Mouse (Mus musculus): Measurements from ENCODE around the gene Pde10a. TPM values are rescaled to one million over a fixed set of nuclear protein-coding genes. Genes with fewer than 3 reads are reported as not detected.

Gene Pde10a
- polyA plus RNA-seq, 1 experiment from 2014 or later = 4.8 TPM

DNA sequence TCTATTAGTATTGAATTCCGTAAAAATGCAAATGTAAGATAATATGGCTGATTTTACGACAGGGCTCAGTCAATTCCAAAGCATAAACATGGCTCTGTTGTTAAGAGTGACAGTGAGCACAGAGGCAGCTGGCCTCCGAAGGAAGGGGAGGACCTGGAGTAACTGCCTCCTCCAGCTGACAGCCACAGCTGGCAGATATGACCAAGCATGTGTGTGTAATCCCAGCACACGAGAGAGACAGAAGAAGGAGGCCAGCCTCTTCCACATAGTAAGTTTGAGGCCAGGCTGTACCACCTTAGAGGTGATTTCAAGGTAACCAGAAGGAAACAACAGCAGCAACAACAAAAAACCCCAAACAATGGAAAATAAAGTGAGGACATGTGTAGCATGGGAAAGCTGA lies 397.9 kb downstream of the Pde10a start:
- ATAC-seq (ENCODE audit: low FRiP score) = no peak
- Histone ChIP-seq H3K9ac (ENCODE audit: low read length) (no peak overlapping the region), H3K9me3 (ENCODE audit: control insufficient read depth, low read length) (no peaks in the 10 kb centered on the region), H3K4me1 (ENCODE audit: control insufficient read depth, insufficient read depth, low read length) (no peaks in the 10 kb centered on the region), H3K36me3 (ENCODE audit: control insufficient read depth, insufficient read depth, low read length) (no peaks in the 10 kb centered on the region), H3K4me3 (ENCODE audit: low read depth, low read length) (no peak overlapping the region), H3K27me3 (ENCODE audit: control insufficient read depth, insufficient read depth, low read length) (no peaks in the 10 kb centered on the region), H3K4me2 (no peak overlapping the region), H3K27ac (ENCODE audit: low read depth, low read length) (no peak overlapping the region)
- DNase-seq (ENCODE audit: low spot score, missing footprints) = peak; percentile 79
- 78% methylated on average over 4 of the region's 4 CpGs for WGBS

GRCm38 (mm10) chr17:8923727-8924126 lies 398.6 kb downstream of the Pde10a start:
- Histone ChIP-seq H3K36me3 (ENCODE audit: control insufficient read depth, insufficient read depth, low read length) (no peaks in the 10 kb centered on the region), H3K9me3 (ENCODE audit: control insufficient read depth, low read length) (no peaks in the 10 kb centered on the region), H3K4me3 (ENCODE audit: low read depth, low read length) (no peak overlapping the region), H3K4me2 (no peak overlapping the region), H3K27ac (ENCODE audit: low read depth, low read length) (no peak overlapping the region), H3K4me1 (ENCODE audit: control insufficient read depth, insufficient read depth, low read length) (no peaks in the 10 kb centered on the region), H3K9ac (ENCODE audit: low read length) (no peak overlapping the region), H3K27me3 (ENCODE audit: control insufficient read depth, insufficient read depth, low read length) (no peaks in the 10 kb centered on the region)
- 72% methylated on average over 8 of the region's 8 CpGs for WGBS
- DNase-seq (ENCODE audit: low spot score, missing footprints) = peak; percentile 41
- ATAC-seq (ENCODE audit: low FRiP score) = no peak

DNA sequence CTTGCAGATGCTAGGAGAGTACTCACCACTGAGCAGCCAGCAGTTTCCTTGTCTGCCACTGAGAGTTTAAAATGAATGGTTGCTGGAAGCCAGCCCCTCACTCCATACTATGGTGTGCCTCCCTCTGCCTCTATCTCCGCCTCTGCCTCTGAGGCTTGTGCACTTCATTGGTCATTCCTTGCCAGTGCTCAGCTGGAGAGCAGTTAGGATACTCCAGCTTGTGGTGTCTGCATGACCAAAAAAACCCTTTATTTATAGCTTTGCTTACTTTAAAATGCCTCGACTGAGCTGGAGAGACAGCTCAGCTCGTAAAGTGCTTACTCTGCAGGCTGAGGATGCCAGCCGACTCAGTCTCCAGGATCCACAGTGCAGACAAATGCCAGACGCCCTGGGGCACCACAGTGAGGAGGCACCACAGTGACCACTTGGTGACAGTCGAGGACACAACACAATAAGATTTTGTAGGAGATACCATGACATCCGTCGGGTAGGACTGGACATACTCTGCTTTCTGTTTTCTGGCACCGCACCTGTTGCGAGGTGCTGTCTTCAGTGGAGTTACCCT lies 400.7 kb downstream of the Pde10a start:
- DNase-seq (ENCODE audit: low spot score, missing footprints) = peak; percentile 69
- no peak for ATAC-seq (ENCODE audit: low FRiP score)

DNA sequence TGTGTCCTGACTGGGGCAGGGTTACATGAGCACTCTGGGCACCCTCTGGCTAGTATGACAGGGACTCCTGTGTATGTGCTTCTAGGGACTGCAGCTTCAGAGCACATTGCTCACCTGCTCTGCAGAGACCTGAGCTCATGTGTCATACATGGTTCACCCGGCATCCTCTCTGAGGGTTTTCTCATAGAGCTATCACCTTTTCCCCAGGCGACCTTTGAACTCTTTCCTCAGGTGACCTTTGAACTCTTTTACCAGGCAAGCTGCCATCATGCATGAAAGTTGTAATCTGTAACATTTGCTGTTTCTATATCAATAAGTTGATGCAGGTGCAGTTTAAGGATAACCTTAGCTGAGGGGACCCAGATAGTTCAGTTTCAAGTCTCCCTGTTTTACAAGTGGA lies 403.4 kb downstream of the Pde10a start:
- Histone ChIP-seq H3K9me3 (ENCODE audit: control insufficient read depth, low read length) (no peaks in the 10 kb centered on the region), H3K27ac (ENCODE audit: low read depth, low read length) (no peak overlapping the region)
- no peak for ATAC-seq (ENCODE audit: low FRiP score)

More for the DNA sequence above, 400.7 kb downstream of the Pde10a start:
- Histone ChIP-seq H3K4me2 (no peak overlapping the region), H3K4me3 (ENCODE audit: low read depth, low read length) (no peak overlapping the region), H3K27ac (ENCODE audit: low read depth, low read length) (no peak overlapping the region), H3K27me3 (ENCODE audit: control insufficient read depth, insufficient read depth, low read length) (no peaks in the 10 kb centered on the region), H3K36me3 (ENCODE audit: control insufficient read depth, insufficient read depth, low read length) (no peaks in the 10 kb centered on the region), H3K9me3 (ENCODE audit: control insufficient read depth, low read length) (no peaks in the 10 kb centered on the region), H3K4me1 (ENCODE audit: control insufficient read depth, insufficient read depth, low read length) (no peaks in the 10 kb centered on the region), H3K9ac (ENCODE audit: low read length) (no peak overlapping the region)
- WGBS = 78% methylated on average over 10 of the region's 10 CpGs

GRCm38 (mm10) chr17:8929636-8930035 lies 404.5 kb downstream of the Pde10a start:
- 69% methylated on average over 8 of the region's 8 CpGs for WGBS
- no peak overlapping the region for H3K4me2 ChIP-seq
- H3K27ac ChIP-seq (ENCODE audit: low read depth, low read length) = no peak overlapping the region
- no peaks in the 10 kb centered on the region for H3K36me3 ChIP-seq (ENCODE audit: control insufficient read depth, insufficient read depth, low read length)
- no peaks in the 10 kb centered on the region for H3K4me1 ChIP-seq (ENCODE audit: control insufficient read depth, insufficient read depth, low read length)
- H3K27me3 ChIP-seq (ENCODE audit: control insufficient read depth, insufficient read depth, low read length) = no peaks in the 10 kb centered on the region
- H3K9me3 ChIP-seq (ENCODE audit: control insufficient read depth, low read length) = no peaks in the 10 kb centered on the region
- no peak for ATAC-seq (ENCODE audit: low FRiP score)
- no peak overlapping the region for H3K9ac ChIP-seq (ENCODE audit: low read length)
- peak; percentile 73 for DNase-seq (ENCODE audit: low spot score, missing footprints)
- H3K4me3 ChIP-seq (ENCODE audit: low read depth, low read length) = no peak overlapping the region

More for the DNA sequence above, 403.4 kb downstream of the Pde10a start:
- Histone ChIP-seq H3K4me3 (ENCODE audit: low read depth, low read length) (no peak overlapping the region), H3K4me1 (ENCODE audit: control insufficient read depth, insufficient read depth, low read length) (no peaks in the 10 kb centered on the region), H3K27me3 (ENCODE audit: control insufficient read depth, insufficient read depth, low read length) (no peaks in the 10 kb centered on the region), H3K4me2 (no peak overlapping the region), H3K36me3 (ENCODE audit: control insufficient read depth, insufficient read depth, low read length) (no peaks in the 10 kb centered on the region), H3K9ac (ENCODE audit: low read length) (no peak overlapping the region)
- whole genome bisulfite sequencing = 69% methylated on average over 2 of the region's 2 CpGs
- no peak for DNase-seq (ENCODE audit: low spot score, missing footprints)

DNA sequence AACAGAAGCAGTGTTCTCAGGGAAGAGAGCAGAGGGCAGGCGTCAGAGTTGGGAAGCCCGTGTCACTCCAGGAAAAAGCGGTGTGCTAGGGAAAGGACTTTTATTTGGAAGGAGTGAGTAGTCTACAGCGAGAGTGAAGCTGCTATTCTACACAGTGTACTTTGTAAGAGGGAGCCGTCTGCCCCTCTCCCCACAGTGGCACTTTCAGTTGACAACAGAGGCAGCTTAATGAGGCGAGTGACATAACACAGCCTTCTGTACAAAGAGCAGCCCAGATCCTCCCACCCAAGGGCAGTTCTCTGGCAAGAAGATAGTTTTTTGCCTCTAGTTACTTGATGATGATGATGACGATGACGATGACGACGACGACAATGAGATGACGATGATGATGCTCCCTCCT lies 410.4 kb downstream of the Pde10a start:
- no peaks in the 10 kb centered on the region for H3K36me3 ChIP-seq (ENCODE audit: control insufficient read depth, insufficient read depth, low read length)
- DNase-seq (ENCODE audit: low spot score, missing footprints) (peak; percentile 79), ATAC-seq (ENCODE audit: low FRiP score) (no peak)
- no peak overlapping the region for H3K27ac ChIP-seq (ENCODE audit: low read depth, low read length)
- no peaks in the 10 kb centered on the region for H3K4me1 ChIP-seq (ENCODE audit: control insufficient read depth, insufficient read depth, low read length)
- no peaks in the 10 kb centered on the region for H3K27me3 ChIP-seq (ENCODE audit: control insufficient read depth, insufficient read depth, low read length)
- H3K4me3 ChIP-seq (ENCODE audit: low read depth, low read length) = no peak overlapping the region
- H3K4me2 ChIP-seq = no peak overlapping the region
- no peaks in the 10 kb centered on the region for H3K9me3 ChIP-seq (ENCODE audit: control insufficient read depth, low read length)
- 56% methylated on average over 12 of the region's 12 CpGs for WGBS
- no peak overlapping the region for H3K9ac ChIP-seq (ENCODE audit: low read length)

DNA sequence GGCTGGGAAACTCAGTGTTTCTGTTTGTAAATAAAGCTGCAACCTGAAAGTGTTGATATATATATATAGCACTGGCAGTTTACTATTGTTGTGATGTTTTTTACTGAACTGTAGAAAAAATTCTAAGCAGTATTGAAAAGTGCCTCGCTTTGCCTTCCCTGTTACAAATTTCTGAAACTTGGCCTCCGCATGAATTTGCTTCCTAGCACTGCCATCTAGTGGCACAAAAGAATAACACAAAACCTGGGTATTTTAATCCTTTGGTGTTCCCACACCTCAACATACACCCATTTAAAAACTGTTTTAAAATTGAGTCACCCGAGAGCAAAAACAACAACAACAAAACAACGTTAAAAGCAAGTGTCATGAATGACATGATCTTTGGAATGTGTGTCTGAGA lies 411.4 kb downstream of the Pde10a start:
- Histone ChIP-seq H3K27ac (ENCODE audit: low read depth, low read length) (no peak overlapping the region), H3K9ac (ENCODE audit: low read length) (no peak overlapping the region), H3K27me3 (ENCODE audit: control insufficient read depth, insufficient read depth, low read length) (no peaks in the 10 kb centered on the region), H3K4me3 (ENCODE audit: low read depth, low read length) (no peak overlapping the region), H3K4me2 (no peak overlapping the region), H3K4me1 (ENCODE audit: control insufficient read depth, insufficient read depth, low read length) (no peaks in the 10 kb centered on the region), H3K36me3 (ENCODE audit: control insufficient read depth, insufficient read depth, low read length) (no peaks in the 10 kb centered on the region), H3K9me3 (ENCODE audit: control insufficient read depth, low read length) (no peaks in the 10 kb centered on the region)
- DNase-seq (ENCODE audit: low spot score, missing footprints) (peak; percentile 90), ATAC-seq (ENCODE audit: low FRiP score) (no peak)
- WGBS = 7% methylated on average over 4 of the region's 4 CpGs

DNA sequence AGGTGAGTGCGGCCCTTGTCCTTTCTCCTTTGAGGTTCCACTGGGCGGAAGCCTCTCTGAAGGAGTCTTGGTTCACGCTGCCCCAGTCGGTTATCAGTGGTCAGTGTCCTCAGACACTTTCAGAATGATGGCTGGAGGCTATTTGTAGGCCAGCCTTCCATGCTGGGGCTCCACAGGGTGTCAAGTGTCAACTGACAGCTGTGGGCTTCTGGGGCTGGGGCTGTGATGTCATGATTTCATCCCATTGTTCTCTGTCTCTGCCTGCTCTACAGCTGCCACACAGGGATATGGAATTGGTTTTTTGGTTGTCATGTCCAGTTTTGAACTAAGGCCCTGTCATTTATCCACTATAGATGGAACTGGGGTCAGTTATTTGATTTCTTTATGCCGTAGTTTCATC lies 426.4 kb downstream of the Pde10a start:
- 77% methylated on average over 5 of the region's 5 CpGs for WGBS
- DNase-seq (ENCODE audit: low spot score, missing footprints) = peak; percentile 84
- Histone ChIP-seq H3K9me3 (ENCODE audit: control insufficient read depth, low read length) (no peaks in the 10 kb centered on the region), H3K4me2 (no peak overlapping the region), H3K27ac (ENCODE audit: low read depth, low read length) (no peak overlapping the region), H3K27me3 (ENCODE audit: control insufficient read depth, insufficient read depth, low read length) (no peaks in the 10 kb centered on the region), H3K9ac (ENCODE audit: low read length) (no peak overlapping the region), H3K4me3 (ENCODE audit: low read depth, low read length) (no peak overlapping the region), H3K4me1 (ENCODE audit: control insufficient read depth, insufficient read depth, low read length) (no peaks in the 10 kb centered on the region), H3K36me3 (ENCODE audit: control insufficient read depth, insufficient read depth, low read length) (no peaks in the 10 kb centered on the region)
- ATAC-seq (ENCODE audit: low FRiP score) = no peak

DNA sequence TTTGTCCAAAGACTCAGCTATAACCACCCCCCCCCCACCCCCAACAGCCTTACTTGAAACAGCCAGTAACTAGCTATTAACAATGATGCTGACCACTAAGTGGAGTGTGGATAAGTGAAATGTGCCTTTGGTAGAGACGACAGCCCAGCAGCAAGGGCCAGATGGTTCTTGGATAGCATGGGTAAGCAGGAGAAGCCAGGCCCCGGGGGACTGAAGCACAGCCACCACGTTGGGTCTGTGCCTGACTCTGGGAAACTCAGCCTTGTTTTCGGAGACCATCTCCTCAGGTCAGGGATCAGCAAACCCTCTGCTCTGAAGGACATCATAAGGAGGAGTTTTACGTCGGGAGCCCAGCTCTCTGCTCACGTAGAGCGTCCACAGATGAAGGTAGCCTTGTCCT lies 427.8 kb downstream of the Pde10a start:
- H3K27ac ChIP-seq (ENCODE audit: low read depth, low read length) = no peak overlapping the region
- no peaks in the 10 kb centered on the region for H3K27me3 ChIP-seq (ENCODE audit: control insufficient read depth, insufficient read depth, low read length)
- no peak overlapping the region for H3K4me3 ChIP-seq (ENCODE audit: low read depth, low read length)
- H3K4me2 ChIP-seq = no peak overlapping the region
- no peak overlapping the region for H3K9ac ChIP-seq (ENCODE audit: low read length)
- no peaks in the 10 kb centered on the region for H3K9me3 ChIP-seq (ENCODE audit: control insufficient read depth, low read length)
- WGBS = 87% methylated on average over 8 of the region's 8 CpGs
- no peaks in the 10 kb centered on the region for H3K36me3 ChIP-seq (ENCODE audit: control insufficient read depth, insufficient read depth, low read length)
- no peak for ATAC-seq (ENCODE audit: low FRiP score)
- no peaks in the 10 kb centered on the region for H3K4me1 ChIP-seq (ENCODE audit: control insufficient read depth, insufficient read depth, low read length)
- DNase-seq (ENCODE audit: low spot score, missing footprints) = peak; percentile 74

All from midbrain, embryonic 11.5 days (tissue).